Mouse (Mus musculus): ENCODE measurements around the gene Rabl2. TPM values are rescaled to one million over a fixed set of nuclear protein-coding genes. Genes with fewer than 3 reads are reported as not detected.

The Rabl2 gene
- polyA plus RNA-seq, 1 experiment = 3.1 TPM

- Histone ChIP-seq H3K4me3 (ENCODE audit: low read depth, low read length) (no peak overlapping the region), H3K27ac (ENCODE audit: insufficient read depth, low read depth, low read length) (no peak overlapping the region), H3K27me3 (ENCODE audit: control insufficient read depth, insufficient read depth, low read length) (peaks cover 3% of the 10 kb centered on the region; the same call in 1 of the 2 replicates), H3K4me1 (ENCODE audit: control insufficient read depth, insufficient read depth, insufficient read length, low read length) (no peaks in the 10 kb centered on the region; the same call in 1 of the 2 replicates), H3K36me3 (ENCODE audit: control insufficient read depth, insufficient read depth, low read length) (no peaks in the 10 kb centered on the region)
- 89% methylated on average over 6 of the region's 6 CpGs for WGBS
- TF ChIP-seq CTCF (IDR thresholded peaks at IDR 0.05; ENCODE audit: extremely low read depth, insufficient read length, insufficient replicate concordance, low read depth, low read length) = no peak
Observed at GRCm38 (mm10) chr15:89555591-89555990, 36.1 kb downstream of the Rabl2 start.

GRCm38 (mm10) chr15:89551733-89552132 lies 40.0 kb downstream of the Rabl2 start:
- H3K27ac ChIP-seq (ENCODE audit: insufficient read depth, low read depth, low read length) = no peak overlapping the region
- no peak for TF ChIP-seq CTCF (IDR thresholded peaks at IDR 0.05; ENCODE audit: extremely low read depth, insufficient read length, insufficient replicate concordance, low read depth, low read length)
- TF ChIP-seq POLR2A (IDR thresholded peaks at IDR 0.05; ENCODE audit: low read depth, low read length) = no peak
- H3K4me1 ChIP-seq (ENCODE audit: control insufficient read depth, insufficient read depth, insufficient read length, low read length) = no peaks in the 10 kb centered on the region; the same call in 1 of the 2 replicates
- no peaks in the 10 kb centered on the region for H3K36me3 ChIP-seq (ENCODE audit: control insufficient read depth, insufficient read depth, low read length)
- H3K27me3 ChIP-seq (ENCODE audit: control insufficient read depth, insufficient read depth, low read length) = no peaks in the 10 kb centered on the region; the same call in 1 of the 2 replicates
- 83% methylated on average over 1 of the region's 1 CpGs for WGBS
- H3K4me3 ChIP-seq (ENCODE audit: low read depth, low read length) = no peak overlapping the region

GRCm38 (mm10) chr15:89550506-89550905 lies 41.2 kb downstream of the Rabl2 start:
- Histone ChIP-seq H3K36me3 (ENCODE audit: control insufficient read depth, insufficient read depth, low read length) (no peaks in the 10 kb centered on the region), H3K27ac (ENCODE audit: insufficient read depth, low read depth, low read length) (no peak overlapping the region), H3K4me1 (ENCODE audit: control insufficient read depth, insufficient read depth, insufficient read length, low read length) (no peaks in the 10 kb centered on the region; the same call in 1 of the 2 replicates), H3K27me3 (ENCODE audit: control insufficient read depth, insufficient read depth, low read length) (no peaks in the 10 kb centered on the region; the same call in 1 of the 2 replicates), H3K4me3 (ENCODE audit: low read depth, low read length) (no peak overlapping the region)
- WGBS = 87% methylated on average over 8 of the region's 8 CpGs
- TF ChIP-seq POLR2A (IDR thresholded peaks at IDR 0.05; ENCODE audit: low read depth, low read length) (no peak), CTCF (IDR thresholded peaks at IDR 0.05; ENCODE audit: extremely low read depth, insufficient read length, insufficient replicate concordance, low read depth, low read length) (no peak)

- no peaks in the 10 kb centered on the region for H3K36me3 ChIP-seq (ENCODE audit: control insufficient read depth, insufficient read depth, low read length)
- 53% methylated on average over 11 of the region's 11 CpGs for WGBS
- no peaks in the 10 kb centered on the region for H3K4me1 ChIP-seq (ENCODE audit: control insufficient read depth, insufficient read depth, insufficient read length, low read length)
- no peak overlapping the region for H3K27ac ChIP-seq (ENCODE audit: insufficient read depth, low read depth, low read length)
- H3K4me3 ChIP-seq (ENCODE audit: low read depth, low read length) = no peak overlapping the region
- no peaks in the 10 kb centered on the region; the same call in 1 of the 2 replicates for H3K27me3 ChIP-seq (ENCODE audit: control insufficient read depth, insufficient read depth, low read length)
- no peak for TF ChIP-seq POLR2A (IDR thresholded peaks at IDR 0.05; ENCODE audit: low read depth, low read length)
- TF ChIP-seq CTCF (IDR thresholded peaks at IDR 0.05; ENCODE audit: extremely low read depth, insufficient read length, insufficient replicate concordance, low read depth, low read length) = no peak
Observed at GRCm38 (mm10) chr15:89548837-89549236, 42.9 kb downstream of the Rabl2 start.

GRCm38 (mm10) chr15:89547824-89548601 lies 43.7 kb downstream of the Rabl2 start:
- Histone ChIP-seq H3K4me1 (ENCODE audit: control insufficient read depth, insufficient read depth, insufficient read length, low read length) (no peaks in the 10 kb centered on the region), H3K27me3 (ENCODE audit: control insufficient read depth, insufficient read depth, low read length) (no peaks in the 10 kb centered on the region; the same call in 1 of the 2 replicates), H3K27ac (ENCODE audit: insufficient read depth, low read depth, low read length) (no peak overlapping the region), H3K36me3 (ENCODE audit: control insufficient read depth, insufficient read depth, low read length) (no peaks in the 10 kb centered on the region), H3K4me3 (ENCODE audit: low read depth, low read length) (no peak overlapping the region)
- TF ChIP-seq CTCF (IDR thresholded peaks at IDR 0.05; ENCODE audit: extremely low read depth, insufficient read length, insufficient replicate concordance, low read depth, low read length) (no peak), POLR2A (IDR thresholded peaks at IDR 0.05; ENCODE audit: low read depth, low read length) (no peak)
- 31% methylated on average over 55 of the region's 58 CpGs for WGBS

GRCm38 (mm10) chr15:89547321-89547720 lies 44.4 kb downstream of the Rabl2 start:
- H3K4me1 ChIP-seq (ENCODE audit: control insufficient read depth, insufficient read depth, insufficient read length, low read length) = no peaks in the 10 kb centered on the region
- no peak for TF ChIP-seq CTCF (IDR thresholded peaks at IDR 0.05; ENCODE audit: extremely low read depth, insufficient read length, insufficient replicate concordance, low read depth, low read length)
- no peaks in the 10 kb centered on the region for H3K36me3 ChIP-seq (ENCODE audit: control insufficient read depth, insufficient read depth, low read length)
- no peaks in the 10 kb centered on the region; the same call in 1 of the 2 replicates for H3K27me3 ChIP-seq (ENCODE audit: control insufficient read depth, insufficient read depth, low read length)
- H3K4me3 ChIP-seq (ENCODE audit: low read depth, low read length) = no peak overlapping the region
- 66% methylated on average over 8 of the region's 8 CpGs for WGBS
- H3K27ac ChIP-seq (ENCODE audit: insufficient read depth, low read depth, low read length) = no peak overlapping the region

- 81% methylated on average over 7 of the region's 7 CpGs for WGBS
- no peaks in the 10 kb centered on the region for H3K36me3 ChIP-seq (ENCODE audit: control insufficient read depth, insufficient read depth, low read length)
- no peaks in the 10 kb centered on the region for H3K4me1 ChIP-seq (ENCODE audit: control insufficient read depth, insufficient read depth, insufficient read length, low read length)
Observed at GRCm38 (mm10) chr15:89544171-89544570, 47.6 kb downstream of the Rabl2 start.

More at GRCm38 (mm10) chr15:89544171-89544570, 47.6 kb downstream of the Rabl2 start:
- Histone ChIP-seq H3K27me3 (ENCODE audit: control insufficient read depth, insufficient read depth, low read length) (no peaks in the 10 kb centered on the region; the same call in 1 of the 2 replicates), H3K4me3 (ENCODE audit: low read depth, low read length) (no peak overlapping the region), H3K27ac (ENCODE audit: insufficient read depth, low read depth, low read length) (no peak overlapping the region)
- no peak for TF ChIP-seq CTCF (IDR thresholded peaks at IDR 0.05; ENCODE audit: extremely low read depth, insufficient read length, insufficient replicate concordance, low read depth, low read length)
